Mouse (Mus musculus) lung, embryonic 16.5 days (tissue): ENCODE data around the gene Trip10. TPM values are rescaled to one million over a fixed set of nuclear protein-coding genes. Genes with fewer than 3 reads are reported as not detected.
A peak's percentile ranks its signal among the peaks of the same experiment; 100 is the strongest.

Experiments
- ATAC-seq: fragments of 200-750 bp; cut with Nextera tagmentation; 2 replicates; pipeline ENCODE4 v1.8.0; 2017; ENCODE audit warnings: low read depth, mild to moderate bottlenecking, moderate library complexity
- H3K27ac ChIP-seq: fragments of 300-500 bp; sonication (generic); 2 replicates; pipeline ENCODE4 v1.5.1; 2014; ENCODE audit warnings: mild to moderate bottlenecking, control low read depth, low read length
- H3K27me3 ChIP-seq: fragments of 300-500 bp; sonication (generic); 2 replicates; pipeline ENCODE4 v1.6.1; 2014; ENCODE audit warnings: low read depth, low read length, mixed read lengths; ENCODE audit not compliant: control insufficient read depth, insufficient read depth
- H3K36me3 ChIP-seq: fragments of 300-500 bp; sonication (generic); 2 replicates; pipeline ENCODE4 v1.6.1; 2014; ENCODE audit warnings: low read length; ENCODE audit not compliant: control insufficient read depth, insufficient read depth
- H3K4me1 ChIP-seq: fragments of 300-500 bp; sonication (generic); replicated peaks from 2 replicates; pipeline ENCODE4 v1.6.1; 2014; ENCODE audit warnings: low read length, mixed read lengths; ENCODE audit not compliant: control insufficient read depth, insufficient read depth
- H3K4me2 ChIP-seq: fragments of 300-500 bp; sonication (generic); 2 replicates; pipeline ENCODE4 v1.6.1; 2014; ENCODE audit warnings: low read depth, low read length, control low read depth
- H3K4me3 ChIP-seq: fragments of 300-500 bp; sonication (generic); 2 replicates; pipeline ENCODE4 v1.5.1; 2014; ENCODE audit warnings: mild to moderate bottlenecking, low read length, control low read depth
- H3K9ac ChIP-seq: fragments of 300-500 bp; sonication (generic); 2 replicates; pipeline ENCODE4 v1.6.1; 2014; ENCODE audit warnings: low read length, control low read depth
- H3K9me3 ChIP-seq: fragments of 300-500 bp; sonication (generic); 2 replicates; pipeline ENCODE4 v1.6.1; 2016; ENCODE audit warnings: low read length; ENCODE audit not compliant: control insufficient read depth
- WGBS: fragments of 180-500 bp; shearing (Covaris S2); extraction: QIAGEN DNeasy Blood & Tissue Kit; methylation state at CpG from one replicate; pipeline ENCODE4 v1.1.7; 2014; 5-methylcytosine and 5-hydroxymethylcytosine counted together
- polyA plus RNA-seq: library from polyadenylated mRNA; unstranded; fragments of >200 nt; fragmentation: Nextera tagmentation; extraction: Ambion mirVana; gene quantifications from 2 replicates; pipeline ENCODE4 v1.2.1, GENCODE M21; 2015

Trip10 gene
- polyA plus RNA-seq, result 53.1 and 54.1 TPM in 2 replicates

- Histone ChIP-seq H3K27ac (peak within 1 kb of the TSS; percentile 95), H3K9me3 (no peaks in the 10 kb centered on the region), H3K4me2 (peak within 1 kb of the TSS; percentile 94), H3K36me3 (peaks cover 10% of the 10 kb centered on the region), H3K27me3 (no peaks in the 10 kb centered on the region), H3K4me1 (peaks cover 20% of the 10 kb centered on the region), H3K4me3 (peak within 1 kb of the TSS; percentile 76), H3K9ac (peak within 1 kb of the TSS; percentile 79)
- WGBS, result under 1% methylated on average over 52 of the region's 52 CpGs
- ATAC-seq, result peak; percentile 60
Observed at GRCm38 (mm10) chr17:57249186-57250181, at the start of gene Trip10. Trip10 (plus strand) TSS chr17:57249455.

GRCm38 (mm10) chr17:57201841-57202724, 47.2 kb upstream of the Trip10 start:
- H3K4me3 ChIP-seq, result no peak overlapping the region
- H3K27ac ChIP-seq, result no peak overlapping the region
- H3K36me3 ChIP-seq, result no peaks in the 10 kb centered on the region
- 71% methylated on average over 10 of the region's 10 CpGs for WGBS
- no peak for ATAC-seq
- H3K27me3 ChIP-seq, result no peaks in the 10 kb centered on the region
- H3K9ac ChIP-seq, result no peak overlapping the region
- H3K4me1 ChIP-seq, result no peaks in the 10 kb centered on the region
- no peak overlapping the region for H3K4me2 ChIP-seq
- no peaks in the 10 kb centered on the region for H3K9me3 ChIP-seq

- Histone ChIP-seq H3K27me3 (no peaks in the 10 kb centered on the region), H3K4me1 (no peaks in the 10 kb centered on the region), H3K27ac (no peak overlapping the region), H3K4me2 (no peak overlapping the region), H3K36me3 (no peaks in the 10 kb centered on the region), H3K9me3 (no peaks in the 10 kb centered on the region), H3K9ac (no peak overlapping the region), H3K4me3 (no peak overlapping the region)
- 69% methylated on average over 3 of the region's 3 CpGs for WGBS
- no peak for ATAC-seq
Observed at GRCm38 (mm10) chr17:57207938-57208337, 41.3 kb upstream of the Trip10 start.

GRCm38 (mm10) chr17:57209330-57209729, 39.9 kb upstream of the Trip10 start:
- no peak for ATAC-seq
- Histone ChIP-seq H3K4me3 (no peak overlapping the region), H3K27me3 (no peaks in the 10 kb centered on the region), H3K4me2 (no peak overlapping the region), H3K9me3 (no peaks in the 10 kb centered on the region), H3K9ac (no peak overlapping the region), H3K4me1 (no peaks in the 10 kb centered on the region), H3K36me3 (no peaks in the 10 kb centered on the region), H3K27ac (no peak overlapping the region)
- 66% methylated on average over 4 of the region's 4 CpGs for WGBS

- Histone ChIP-seq H3K4me2 (no peak overlapping the region), H3K9ac (no peak overlapping the region), H3K27me3 (no peaks in the 10 kb centered on the region), H3K4me1 (no peaks in the 10 kb centered on the region), H3K9me3 (no peaks in the 10 kb centered on the region), H3K27ac (no peak overlapping the region), H3K36me3 (no peaks in the 10 kb centered on the region), H3K4me3 (no peak overlapping the region)
- ATAC-seq, result no peak
- WGBS, result 62% methylated on average over 9 of the region's 9 CpGs
Observed at GRCm38 (mm10) chr17:57211501-57211900, 37.8 kb upstream of the Trip10 start.

GRCm38 (mm10) chr17:57214676-57215387, 34.4 kb upstream of the Trip10 start:
- ATAC-seq, result peak; percentile 19; the same call in 1 of the 2 replicates
- Histone ChIP-seq H3K27me3 (no peaks in the 10 kb centered on the region), H3K4me3 (no peak overlapping the region), H3K4me2 (no peak overlapping the region), H3K4me1 (no peaks in the 10 kb centered on the region), H3K9ac (no peak overlapping the region), H3K27ac (no peak overlapping the region), H3K36me3 (no peaks in the 10 kb centered on the region), H3K9me3 (no peaks in the 10 kb centered on the region)
- WGBS, result 38% methylated on average over 13 of the region's 13 CpGs

GRCm38 (mm10) chr17:57218335-57218900, 30.8 kb upstream of the Trip10 start:
- ATAC-seq, result no peak
- H3K4me1 ChIP-seq, result no peaks in the 10 kb centered on the region
- 58% methylated on average over 12 of the region's 12 CpGs for WGBS
- no peak overlapping the region for H3K4me3 ChIP-seq
- no peaks in the 10 kb centered on the region for H3K36me3 ChIP-seq
- H3K9me3 ChIP-seq, result no peaks in the 10 kb centered on the region
- H3K27me3 ChIP-seq, result no peaks in the 10 kb centered on the region
- no peak overlapping the region for H3K9ac ChIP-seq
- H3K27ac ChIP-seq, result no peak overlapping the region
- H3K4me2 ChIP-seq, result no peak overlapping the region

- no peak overlapping the region for H3K4me2 ChIP-seq
- no peak overlapping the region for H3K9ac ChIP-seq
- 21% methylated on average over 11 of the region's 11 CpGs for WGBS
- H3K27me3 ChIP-seq, result no peaks in the 10 kb centered on the region
- no peaks in the 10 kb centered on the region for H3K36me3 ChIP-seq
- ATAC-seq, result no peak
- no peak overlapping the region for H3K4me3 ChIP-seq
- no peaks in the 10 kb centered on the region for H3K4me1 ChIP-seq
- H3K9me3 ChIP-seq, result no peaks in the 10 kb centered on the region
- H3K27ac ChIP-seq, result no peak overlapping the region
Observed at GRCm38 (mm10) chr17:57219167-57219883, 29.9 kb upstream of the Trip10 start.
